Mouse (Mus musculus): ENCODE data around the gene Slc6a13. TPM values are rescaled to one million over a fixed set of nuclear protein-coding genes. Genes with fewer than 3 reads are reported as not detected.

The Slc6a13 gene
- polyA plus RNA-seq, 1 experiment: 3.6 TPM

DNA sequence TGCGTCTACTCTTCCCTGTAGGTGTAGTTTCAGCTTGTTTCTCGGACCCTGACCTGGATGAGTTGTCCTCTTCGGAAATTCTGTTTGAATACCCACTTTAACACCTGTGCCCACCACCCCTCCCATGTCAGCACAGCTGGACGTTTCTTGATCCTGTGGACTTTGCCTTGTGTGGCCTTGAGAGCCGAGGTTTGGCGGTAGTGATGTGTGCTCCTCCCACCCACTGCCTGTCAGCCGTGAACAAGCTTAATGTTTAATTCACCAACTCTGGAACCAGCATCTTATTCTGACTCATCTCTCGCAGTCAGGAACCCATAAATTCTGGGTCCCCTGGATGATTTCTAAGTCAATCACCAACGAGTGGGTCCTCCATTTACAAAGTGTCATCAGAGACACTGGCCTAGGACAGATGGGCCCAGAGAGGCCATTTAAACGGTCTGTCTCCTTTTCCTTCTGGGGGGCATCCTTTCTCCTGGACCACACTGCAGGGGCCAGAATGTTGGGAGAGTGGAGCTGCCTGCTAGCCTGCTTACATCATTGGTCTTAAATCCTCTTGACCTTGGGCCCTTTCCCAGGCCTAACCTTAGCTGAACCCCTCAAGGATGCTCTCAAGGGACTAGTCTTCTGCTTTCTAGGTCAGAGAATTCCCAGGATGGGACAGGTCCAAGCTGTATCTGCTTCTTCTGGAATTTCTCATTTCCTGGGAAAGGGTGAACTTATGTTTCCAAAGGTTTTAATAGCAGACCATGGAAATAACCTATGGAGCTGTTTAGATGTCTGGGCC is 71.4 kb downstream of the Slc6a13 start:
- no peak for TF ChIP-seq CTCF (IDR thresholded peaks at IDR 0.05; ENCODE audit: control insufficient read depth, insufficient read depth, low read length)
- no peak for TF ChIP-seq POLR2A (IDR thresholded peaks at IDR 0.05; ENCODE audit: borderline replicate concordance, control insufficient read depth, low read depth, low read length)
- Histone ChIP-seq H3K4me1 (ENCODE audit: control insufficient read depth, insufficient read depth, low read length) (no peaks in the 10 kb centered on the region), H3K4me3 (replicated peaks; ENCODE audit: control insufficient read depth, low read depth, low read length) (no peak overlapping the region), H3K27ac (ENCODE audit: control insufficient read depth, insufficient read depth, low read depth, low read length, poor library complexity) (no peak overlapping the region)
- WGBS: 85% methylated on average over 10 of the region's 10 CpGs

DNA sequence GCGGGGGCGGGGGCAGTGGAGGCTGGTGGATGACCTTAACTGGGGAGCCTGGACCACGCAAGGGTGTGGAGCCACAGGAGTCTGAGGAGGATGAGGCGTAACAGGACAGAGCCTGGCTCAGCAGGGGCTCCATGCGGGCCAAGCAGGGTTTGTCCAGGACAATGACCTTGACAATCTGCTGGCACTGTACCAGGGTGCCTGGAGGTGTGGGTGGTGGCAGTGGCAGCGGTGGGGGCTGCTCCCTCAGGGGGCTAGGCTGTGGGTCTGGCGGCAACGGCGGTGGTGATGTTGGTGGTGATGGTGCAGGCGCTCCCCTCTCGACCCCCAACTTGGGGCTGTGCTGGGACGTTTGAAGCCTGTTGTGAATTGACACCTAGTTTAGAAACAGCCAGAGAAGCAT is 76.1 kb downstream of the Slc6a13 start:
- TF ChIP-seq POLR2A (IDR thresholded peaks at IDR 0.05; ENCODE audit: borderline replicate concordance, control insufficient read depth, low read depth, low read length) (no peak), CTCF (IDR thresholded peaks at IDR 0.05; ENCODE audit: control insufficient read depth, insufficient read depth, low read length) (no peak)
- H3K4me3 ChIP-seq (replicated peaks; ENCODE audit: control insufficient read depth, low read depth, low read length): no peak overlapping the region
- H3K4me1 ChIP-seq (ENCODE audit: control insufficient read depth, insufficient read depth, low read length): no peaks in the 10 kb centered on the region
- H3K27ac ChIP-seq (ENCODE audit: control insufficient read depth, insufficient read depth, low read depth, low read length, poor library complexity): no peak overlapping the region
- WGBS: 86% methylated on average over 12 of the region's 12 CpGs

DNA sequence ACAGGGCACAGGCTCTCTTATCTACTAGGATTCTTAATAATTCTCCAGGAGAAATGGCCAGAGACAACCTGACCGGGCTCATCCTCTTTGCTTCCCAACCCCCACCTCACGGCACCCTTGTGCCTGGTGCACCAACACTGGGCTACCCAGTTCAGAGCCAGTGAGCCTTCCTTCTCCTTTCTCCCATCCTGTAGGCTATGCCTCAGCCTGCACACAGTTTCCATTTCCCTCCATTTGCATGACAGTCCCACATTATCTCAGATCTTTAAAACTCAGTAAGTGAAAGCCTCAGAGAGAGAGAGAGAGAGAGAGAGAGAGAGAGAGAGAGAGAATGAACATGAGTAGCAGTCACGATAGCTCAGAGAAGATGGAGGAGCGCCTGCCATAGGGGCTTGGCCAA is 78.2 kb downstream of the Slc6a13 start:
- Histone ChIP-seq H3K4me1 (ENCODE audit: control insufficient read depth, insufficient read depth, low read length) (no peaks in the 10 kb centered on the region), H3K4me3 (replicated peaks; ENCODE audit: control insufficient read depth, low read depth, low read length) (no peak overlapping the region), H3K27ac (ENCODE audit: control insufficient read depth, insufficient read depth, low read depth, low read length, poor library complexity) (no peak overlapping the region)
- 57% methylated on average over 4 of the region's 4 CpGs for WGBS
- no peak for TF ChIP-seq POLR2A (IDR thresholded peaks at IDR 0.05; ENCODE audit: borderline replicate concordance, control insufficient read depth, low read depth, low read length)
- TF ChIP-seq CTCF (IDR thresholded peaks at IDR 0.05; ENCODE audit: control insufficient read depth, insufficient read depth, low read length): no peak

DNA sequence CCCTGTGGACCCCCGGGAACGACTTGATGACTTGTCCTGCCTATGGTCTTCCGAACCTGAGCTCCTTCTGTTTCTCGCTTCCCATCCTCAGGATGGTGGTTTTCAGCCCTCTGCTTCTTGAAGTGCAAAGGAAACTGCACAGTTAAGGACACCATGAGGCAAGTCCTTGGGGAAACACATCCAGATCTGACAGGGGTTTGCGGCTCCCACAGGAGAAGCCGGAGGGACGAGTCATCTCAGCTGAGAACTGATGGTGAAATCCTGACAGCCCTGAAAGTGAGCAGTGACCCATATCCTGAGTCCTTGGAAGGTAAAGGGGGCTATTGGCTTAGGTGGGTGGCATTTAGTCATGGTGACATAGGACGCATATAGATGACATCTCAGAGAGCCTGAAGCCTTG is 80.5 kb downstream of the Slc6a13 start:
- 80% methylated on average over 8 of the region's 8 CpGs for WGBS
- no peaks in the 10 kb centered on the region for H3K4me1 ChIP-seq (ENCODE audit: control insufficient read depth, insufficient read depth, low read length)
- H3K27ac ChIP-seq (ENCODE audit: control insufficient read depth, insufficient read depth, low read depth, low read length, poor library complexity): no peak overlapping the region
- no peak overlapping the region for H3K4me3 ChIP-seq (replicated peaks; ENCODE audit: control insufficient read depth, low read depth, low read length)
- TF ChIP-seq CTCF (IDR thresholded peaks at IDR 0.05; ENCODE audit: control insufficient read depth, insufficient read depth, low read length) (no peak), POLR2A (IDR thresholded peaks at IDR 0.05; ENCODE audit: borderline replicate concordance, control insufficient read depth, low read depth, low read length) (no peak)

DNA sequence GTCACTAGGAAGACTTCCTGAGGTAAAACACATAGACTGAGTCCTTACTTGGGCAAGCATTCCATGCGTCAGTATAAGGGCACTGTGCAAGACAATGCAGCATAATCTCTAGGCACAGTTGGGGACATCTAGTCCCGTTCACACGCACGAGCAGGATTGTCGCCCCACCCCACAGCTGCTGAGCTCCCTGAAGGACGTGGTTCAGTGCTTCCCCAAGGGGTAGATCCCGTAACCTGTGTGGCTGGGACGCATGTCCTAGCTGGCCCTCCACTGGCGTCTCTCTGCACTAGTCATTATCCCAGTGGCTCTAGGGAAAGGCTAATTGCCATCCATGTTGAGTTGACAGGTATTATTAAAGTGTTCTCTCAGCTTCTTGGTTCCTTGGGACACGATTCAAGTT is 82.0 kb downstream of the Slc6a13 start:
- Histone ChIP-seq H3K4me1 (ENCODE audit: control insufficient read depth, insufficient read depth, low read length) (no peaks in the 10 kb centered on the region), H3K4me3 (replicated peaks; ENCODE audit: control insufficient read depth, low read depth, low read length) (no peak overlapping the region), H3K27ac (ENCODE audit: control insufficient read depth, insufficient read depth, low read depth, low read length, poor library complexity) (no peak overlapping the region)
- no peak for TF ChIP-seq CTCF (IDR thresholded peaks at IDR 0.05; ENCODE audit: control insufficient read depth, insufficient read depth, low read length)
- no peak for TF ChIP-seq POLR2A (IDR thresholded peaks at IDR 0.05; ENCODE audit: borderline replicate concordance, control insufficient read depth, low read depth, low read length)
- 66% methylated on average over 10 of the region's 10 CpGs for WGBS

DNA sequence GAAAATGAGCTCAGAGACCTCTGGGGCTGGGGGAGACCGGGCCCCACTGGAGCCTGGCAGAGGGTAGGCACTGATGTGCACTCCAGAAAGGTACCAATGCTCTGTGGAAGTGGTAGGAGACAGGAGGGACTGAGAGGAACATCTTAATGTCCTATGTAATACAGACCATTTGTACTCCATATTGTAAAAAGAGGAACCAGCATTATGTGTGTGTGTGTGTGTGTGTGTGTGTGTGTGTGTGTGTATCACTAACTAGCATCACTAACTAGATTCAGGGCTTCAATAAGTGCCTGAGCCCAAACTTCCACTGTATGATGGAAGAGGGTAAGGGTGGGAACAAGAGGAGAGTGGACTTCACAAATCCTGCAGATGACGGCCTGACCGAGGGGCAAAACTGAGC is 85.4 kb downstream of the Slc6a13 start:
- 79% methylated on average over 3 of the region's 3 CpGs for WGBS
- no peak overlapping the region for H3K27ac ChIP-seq (ENCODE audit: control insufficient read depth, insufficient read depth, low read depth, low read length, poor library complexity)
- H3K4me3 ChIP-seq (replicated peaks; ENCODE audit: control insufficient read depth, low read depth, low read length): no peak overlapping the region
- H3K4me1 ChIP-seq (ENCODE audit: control insufficient read depth, insufficient read depth, low read length): no peaks in the 10 kb centered on the region
- TF ChIP-seq POLR2A (IDR thresholded peaks at IDR 0.05; ENCODE audit: borderline replicate concordance, control insufficient read depth, low read depth, low read length) (no peak), CTCF (IDR thresholded peaks at IDR 0.05; ENCODE audit: control insufficient read depth, insufficient read depth, low read length) (no peak)

Other genes starting within 250 kb of the Slc6a13 start
- 38.7 and 53.1 TPM in 2 replicates for gene Mical3, start 169.2 kb upstream of the Slc6a13 start, polyA plus RNA-seq (2011; ENCODE audit: insufficient read depth, insufficient read length, low replicate concordance, missing spikeins)
- 1.4 and 2.4 TPM in 2 replicates for gene Pex26, start 116.6 kb upstream of the Slc6a13 start, polyA plus RNA-seq (2011; ENCODE audit: insufficient read depth, insufficient read length, low replicate concordance, missing spikeins)
- 15.5 and 30.1 TPM in 2 replicates for gene Tuba8, start 89.5 kb upstream of the Slc6a13 start, polyA plus RNA-seq (2011; ENCODE audit: insufficient read depth, insufficient read length, low replicate concordance, missing spikeins)
- 16.0 and 16.5 TPM in 2 replicates for gene Usp18, start 54.3 kb upstream of the Slc6a13 start, polyA plus RNA-seq (2011; ENCODE audit: insufficient read depth, insufficient read length, low replicate concordance, missing spikeins)
- gene Slc6a12, start 42.8 kb downstream of the Slc6a13 start, polyA plus RNA-seq (2011; ENCODE audit: insufficient read depth, insufficient read length, low replicate concordance, missing spikeins): 4.5 and 6.3 TPM in 2 replicates
- not detected in 2 replicates for gene Iqsec3, start 173.5 kb downstream of the Slc6a13 start, polyA plus RNA-seq (2011; ENCODE audit: insufficient read depth, insufficient read length, low replicate concordance, missing spikeins)